7 mouse cellular contexts compared by ENCODE assay signal in the genomic region with DNA sequence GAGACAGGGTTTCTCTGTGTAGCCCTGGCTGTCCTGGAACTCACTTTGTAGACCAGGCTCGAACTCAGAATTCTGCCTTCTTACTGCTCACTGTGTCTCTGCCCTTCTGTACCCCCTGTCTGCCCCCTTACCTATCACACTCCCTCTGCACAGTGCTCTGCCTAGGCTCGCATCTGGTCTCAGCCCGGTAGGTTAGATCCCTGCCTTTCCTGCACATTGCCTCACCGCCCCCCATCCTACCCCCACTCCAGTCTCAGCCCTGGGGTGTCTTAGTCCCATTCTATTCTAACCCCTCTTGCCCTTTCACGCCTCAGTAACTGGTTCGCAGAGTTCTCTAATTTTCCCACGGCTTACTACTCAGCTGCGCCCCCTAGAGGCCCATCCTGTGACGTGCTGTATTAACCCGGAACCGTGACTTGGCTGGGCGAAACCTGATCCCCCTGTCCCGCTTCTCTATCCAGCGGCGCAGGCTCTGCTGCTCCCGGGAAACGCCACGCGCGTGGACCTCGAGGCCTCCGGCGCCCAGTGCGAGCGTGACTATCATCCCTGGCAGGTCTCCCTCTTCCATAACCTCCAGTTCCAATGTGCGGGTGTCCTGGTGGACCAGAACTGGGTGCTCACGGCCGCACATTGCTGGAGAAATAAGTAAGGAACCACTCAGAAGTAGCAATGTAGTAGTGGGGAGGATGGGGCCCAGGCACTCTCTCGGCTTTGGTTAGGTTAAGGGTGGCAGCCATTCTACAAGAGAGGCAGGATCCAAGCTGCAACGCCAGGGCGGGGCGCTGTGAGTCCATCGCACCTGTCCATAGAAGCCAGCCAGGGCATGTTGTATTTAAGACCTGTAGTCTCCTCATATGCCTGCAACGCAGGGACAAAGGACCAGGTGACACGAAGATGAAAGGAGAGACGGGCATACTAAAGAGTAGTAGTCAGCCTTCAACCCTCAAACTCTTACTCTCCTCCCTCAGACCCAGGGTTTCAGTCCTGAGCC. TPM values are rescaled to one million over a fixed set of nuclear protein-coding genes. Genes with fewer than 3 reads are reported as not detected.
DNase-seq lines count a peak whose midpoint lies in the region; ATAC-seq and TF ChIP-seq lines count a peak whose summit lies in the region.

No protein-coding gene starts in this region.

- no peaks in the 10 kb centered on the region for H3K9me3 ChIP-seq in limb, embryonic 15.5 days
- H3K9me3 ChIP-seq in midbrain, postnatal 0 days (ENCODE audit: low read length) = no peaks in the 10 kb centered on the region

- H3K9ac ChIP-seq in limb, embryonic 15.5 days = 0 out of 2 replicates have a peak overlapping the region, but pooled peaks have one; percentile 17
- 0 out of 2 replicates have a peak overlapping the region, but pooled peaks have one; percentile 29 for H3K9ac ChIP-seq in midbrain, postnatal 0 days (replicated peaks; ENCODE audit: low read length, poor library complexity, severe bottlenecking)

- peaks cover 16% of the 10 kb centered on the region for H3K4me1 ChIP-seq in limb, embryonic 15.5 days
- H3K4me1 ChIP-seq in midbrain, postnatal 0 days (ENCODE audit: insufficient read depth, low read length) = 0 out of 2 replicates have a peak, but pooled peaks cover 4% of the 10 kb centered on the region

- peak overlapping the region; percentile 59 for H3K4me2 ChIP-seq in limb, embryonic 15.5 days
- H3K4me2 ChIP-seq in midbrain, postnatal 0 days (ENCODE audit: low read depth, low read length, poor library complexity, severe bottlenecking) = peak overlapping the region; percentile 68

- peaks cover 6% of the 10 kb centered on the region; the same call in 1 of the 2 replicates for H3K27me3 ChIP-seq in limb, embryonic 15.5 days
- 0 out of 2 replicates have a peak, but pooled peaks cover 5% of the 10 kb centered on the region for H3K27me3 ChIP-seq in midbrain, postnatal 0 days (ENCODE audit: insufficient read depth, low read length)

- H3K27ac ChIP-seq in limb, embryonic 15.5 days = no peak overlapping the region
- no peak overlapping the region for H3K27ac ChIP-seq in midbrain, postnatal 0 days (ENCODE audit: low read depth, low read length)

- peak overlapping the region; percentile 33 for H3K4me3 ChIP-seq in limb, embryonic 15.5 days
- H3K4me3 ChIP-seq in midbrain, postnatal 0 days (ENCODE audit: low read depth, low read length) = peak overlapping the region; percentile 34

- ATAC-seq in limb, embryonic 15.5 days (ENCODE audit: insufficient number of reproducible peaks, low FRiP score, low TSS enrichment, low read depth) = peak; percentile 47; the same call in 1 of the 2 replicates
- ATAC-seq in midbrain, postnatal 0 days (ENCODE audit: low FRiP score) = peak; percentile 61

- peak; percentile 35 for DNase-seq in adrenal gland, adult 8-10 months
- DNase-seq in embryo, embryonic 11 days = peak; percentile 89
- DNase-seq in heart, adult 18-20 months = peak; percentile 76 to 90
- peak; percentile 47 for DNase-seq in kidney, adult 11 months
- peak; percentile 60 for DNase-seq in midbrain, postnatal 0 days (ENCODE audit: low spot score)
- DNase-seq in spleen, postnatal 36 days (ENCODE audit: low spot score in 2 of 2) = peak; percentile 23 to 54

- no peaks in the 10 kb centered on the region for H3K36me3 ChIP-seq in limb, embryonic 15.5 days
- no peaks in the 10 kb centered on the region for H3K36me3 ChIP-seq in midbrain, postnatal 0 days (ENCODE audit: insufficient read depth, low read length)

- TF ChIP-seq CTCF in midbrain, postnatal 0 days (IDR thresholded peaks at IDR 0.05) = peak; percentile 89

- WGBS in limb, embryonic 15.5 days = 6% methylated on average over 36 of the region's 36 CpGs
- WGBS in midbrain, postnatal 0 days = 8% methylated on average over 36 of the region's 36 CpGs

RNA-seq across cellular contexts. Expression of gene Klk10, which starts 1.7 kb away (rescaled TPM):
- under 1 TPM; 0.23 to 0.68 (median 0.52) TPM for total RNA-seq in adrenal gland, adult 8-10 months (2022)
- under 1 TPM; 0.20 to 0.49 TPM for total RNA-seq in heart, adult 18-20 months (2021)
- 38.4 and 45.0 TPM in 2 replicates for polyA plus RNA-seq in limb, embryonic 15.5 days (2015; fragmentation: Nextera tagmentation; extraction: Ambion mirVana)
- total RNA-seq in midbrain, postnatal 0 days (2014; rRNA removed) = 0.66 TPM in 1 of 2 replicates, not detected in the other
- polyA plus RNA-seq in midbrain, postnatal 0 days (2015; fragmentation: Nextera tagmentation; extraction: Ambion mirVana) = 0.28 TPM in 1 of 2 replicates, not detected in the other

RNA-seq across cellular contexts. Expression of gene Klk11, which starts 8.2 kb away (rescaled TPM):
- under 1 TPM in 1 of 4 experiments, not detected in 3; 0.32 TPM for total RNA-seq in adrenal gland, adult 8-10 months (2022)
- under 1 TPM in 1 of 2 experiments, not detected in 1; 0.30 TPM for total RNA-seq in heart, adult 18-20 months (2021)
- 20.2 and 22.0 TPM in 2 replicates for polyA plus RNA-seq in limb, embryonic 15.5 days (2015; fragmentation: Nextera tagmentation; extraction: Ambion mirVana)
- 0.19 TPM in 1 of 2 replicates, not detected in the other for total RNA-seq in midbrain, postnatal 0 days (2014; rRNA removed)
- not detected in 2 replicates for polyA plus RNA-seq in midbrain, postnatal 0 days (2015; fragmentation: Nextera tagmentation; extraction: Ambion mirVana)

RNA-seq across cellular contexts. Expression of gene Klk9, which starts 9.1 kb away (rescaled TPM):
- total RNA-seq in adrenal gland, adult 8-10 months (2022) = not detected
- total RNA-seq in heart, adult 18-20 months (2021) = not detected
- polyA plus RNA-seq in limb, embryonic 15.5 days (2015; fragmentation: Nextera tagmentation; extraction: Ambion mirVana) = 1.5 TPM in 2 replicates
- not detected in 2 replicates for total RNA-seq in midbrain, postnatal 0 days (2014; rRNA removed)
- 0.15 TPM in 1 of 2 replicates, not detected in the other for polyA plus RNA-seq in midbrain, postnatal 0 days (2015; fragmentation: Nextera tagmentation; extraction: Ambion mirVana)

RNA-seq across cellular contexts. Expression of gene Klk12, which starts 13.9 kb away (rescaled TPM):
- total RNA-seq in adrenal gland, adult 8-10 months (2022) = not detected
- total RNA-seq in heart, adult 18-20 months (2021) = not detected
- polyA plus RNA-seq in limb, embryonic 15.5 days (2015; fragmentation: Nextera tagmentation; extraction: Ambion mirVana) = 0.22 and 0.32 TPM in 2 replicates
- not detected in 2 replicates for total RNA-seq in midbrain, postnatal 0 days (2014; rRNA removed)
- polyA plus RNA-seq in midbrain, postnatal 0 days (2015; fragmentation: Nextera tagmentation; extraction: Ambion mirVana) = not detected in 2 replicates

RNA-seq across cellular contexts. Expression of gene Klk8, which starts 14.8 kb away (rescaled TPM):
- total RNA-seq in adrenal gland, adult 8-10 months (2022) = 1 to 10 TPM; 1.8 to 3.7 (median 3.2) TPM
- total RNA-seq in heart, adult 18-20 months (2021) = 10 to 100 TPM in 1 of 2 experiments, 1 to 10 TPM in 1; 8.9 to 10.2 TPM
- 60.6 and 64.4 TPM in 2 replicates for polyA plus RNA-seq in limb, embryonic 15.5 days (2015; fragmentation: Nextera tagmentation; extraction: Ambion mirVana)
- total RNA-seq in midbrain, postnatal 0 days (2014; rRNA removed) = 6.7 and 9.5 TPM in 2 replicates
- polyA plus RNA-seq in midbrain, postnatal 0 days (2015; fragmentation: Nextera tagmentation; extraction: Ambion mirVana) = 7.4 and 12.0 TPM in 2 replicates

Comparison
In these comparisons a context has a peak if more than half of its experiments do, and no peak if none do; other contexts are left out.
1. DNase-seq: peak in every context shown above with its lines; median percentile 89 in embryo, embryonic 11 days; 83 in heart, adult 18-20 months; 60 in midbrain, postnatal 0 days; 47 in kidney, adult 11 months; 38 in spleen, postnatal 36 days; 35 in adrenal gland, adult 8-10 months.